Mouse (Mus musculus): Measurements from ENCODE around the gene Ubr4. TPM values are rescaled to one million over a fixed set of nuclear protein-coding genes. Genes with fewer than 3 reads are reported as not detected.

The Ubr4 gene
- polyA plus RNA-seq, 1 experiment: 52.8 TPM

- 76% methylated on average over 2 of the region's 2 CpGs for WGBS
- H3K4me1 ChIP-seq (ENCODE audit: control insufficient read depth, insufficient read depth, low read length): no peaks in the 10 kb centered on the region
- no peak for TF ChIP-seq POLR2A (IDR thresholded peaks at IDR 0.05; ENCODE audit: borderline replicate concordance, control insufficient read depth, low read depth, low read length)
- no peak overlapping the region for H3K4me3 ChIP-seq (replicated peaks; ENCODE audit: control insufficient read depth, low read depth, low read length)
- no peak overlapping the region for H3K27ac ChIP-seq (ENCODE audit: control insufficient read depth, insufficient read depth, low read depth, low read length, poor library complexity)
Observed at GRCm38 (mm10) chr4:139423270-139423669, 70.9 kb downstream of the Ubr4 start.

DNA sequence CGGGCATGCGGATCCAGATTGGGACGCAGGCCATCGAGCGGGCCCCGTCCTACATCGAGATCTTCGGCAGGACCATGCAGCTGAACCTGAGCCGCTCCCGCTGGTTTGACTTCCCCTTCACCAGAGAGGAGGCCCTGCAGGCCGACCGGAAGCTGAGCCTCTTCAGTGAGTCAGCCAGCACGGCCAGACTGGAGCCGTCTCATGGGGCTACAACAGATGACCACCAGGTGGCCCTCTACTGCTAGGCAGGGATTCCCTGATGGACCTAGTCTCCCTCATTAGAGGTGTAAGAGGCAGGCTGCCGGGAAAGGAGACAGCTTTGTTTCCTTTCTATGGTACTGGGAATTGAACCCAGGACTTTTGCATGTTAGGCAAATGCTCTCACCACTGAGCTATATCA is 77.8 kb downstream of the Ubr4 start:
- H3K27ac ChIP-seq (ENCODE audit: control insufficient read depth, insufficient read depth, low read depth, low read length, poor library complexity): no peak overlapping the region
- 31% methylated on average over 15 of the region's 15 CpGs for WGBS

DNA sequence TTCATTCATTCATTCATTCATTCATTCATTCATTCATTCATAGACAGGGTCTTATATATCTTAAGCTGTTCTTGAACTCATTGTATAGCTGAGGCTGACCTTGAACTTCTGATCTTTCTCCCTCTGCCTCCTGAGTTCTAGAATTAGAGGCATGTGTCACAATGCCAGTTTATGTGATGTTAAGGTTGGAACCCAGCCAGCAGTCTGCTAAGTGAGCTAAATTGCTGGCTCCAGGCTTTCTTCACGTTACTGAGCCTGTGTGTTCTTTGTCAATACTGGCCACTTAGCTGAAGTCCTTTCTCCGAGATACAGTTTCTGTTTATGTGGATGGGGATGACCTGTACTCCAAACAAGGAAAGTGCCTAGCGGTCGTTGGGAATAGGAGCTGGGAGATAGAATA is 78.5 kb downstream of the Ubr4 start:
- H3K27ac ChIP-seq (ENCODE audit: control insufficient read depth, insufficient read depth, low read depth, low read length, poor library complexity): no peak overlapping the region
- TF ChIP-seq CTCF (IDR thresholded peaks at IDR 0.05; ENCODE audit: control insufficient read depth, insufficient read depth, low read length): no peak
- TF ChIP-seq POLR2A (IDR thresholded peaks at IDR 0.05; ENCODE audit: borderline replicate concordance, control insufficient read depth, low read depth, low read length): no peak

More for the DNA sequence above, 77.8 kb downstream of the Ubr4 start:
- no peaks in the 10 kb centered on the region for H3K4me1 ChIP-seq (ENCODE audit: control insufficient read depth, insufficient read depth, low read length)
- TF ChIP-seq POLR2A (IDR thresholded peaks at IDR 0.05; ENCODE audit: borderline replicate concordance, control insufficient read depth, low read depth, low read length): no peak
- TF ChIP-seq CTCF (IDR thresholded peaks at IDR 0.05; ENCODE audit: control insufficient read depth, insufficient read depth, low read length): peak; percentile 74
- no peak overlapping the region for H3K4me3 ChIP-seq (replicated peaks; ENCODE audit: control insufficient read depth, low read depth, low read length)

DNA sequence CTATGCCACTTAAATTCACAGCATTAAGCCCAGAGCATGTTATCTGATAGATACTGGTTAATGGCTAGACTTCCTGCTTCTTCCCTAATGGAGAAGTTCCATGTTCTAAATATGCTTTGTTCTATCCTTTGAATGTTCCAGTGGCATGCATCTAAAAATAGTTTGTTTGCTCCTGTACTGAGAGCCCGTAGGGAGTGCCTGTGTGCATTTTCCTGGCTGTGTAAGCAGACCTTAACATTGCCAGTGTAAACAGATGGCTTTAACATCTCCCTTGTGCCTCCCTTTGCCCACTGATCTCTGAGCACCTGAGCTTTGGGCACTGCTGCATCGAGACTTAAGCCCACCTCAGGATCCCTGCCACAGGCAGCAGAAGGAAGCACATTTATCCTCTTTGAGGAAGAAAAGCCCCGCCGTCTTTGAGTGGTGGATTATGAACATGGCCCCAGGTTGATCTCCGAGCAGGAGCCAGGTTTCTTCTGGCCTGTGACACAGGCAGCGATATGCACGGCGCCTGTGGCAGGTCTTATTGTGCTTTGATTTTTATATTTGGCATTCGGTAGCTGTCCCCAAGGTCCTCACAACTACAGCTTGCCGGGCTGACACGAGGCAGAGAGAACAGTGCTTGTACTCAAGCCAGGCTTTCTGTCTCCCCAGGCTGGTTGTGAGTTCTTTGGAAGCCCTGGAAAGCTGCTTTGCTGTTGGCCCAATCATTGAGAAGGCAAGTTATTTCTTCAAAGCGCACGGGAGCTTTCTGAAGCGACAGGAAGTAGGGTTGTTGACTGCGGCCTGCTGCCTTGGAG is 80.8 kb downstream of the Ubr4 start:
- Histone ChIP-seq H3K4me3 (replicated peaks; ENCODE audit: control insufficient read depth, low read depth, low read length) (no peak overlapping the region), H3K27ac (ENCODE audit: control insufficient read depth, insufficient read depth, low read depth, low read length, poor library complexity) (no peak overlapping the region), H3K4me1 (ENCODE audit: control insufficient read depth, insufficient read depth, low read length) (no peaks in the 10 kb centered on the region)
- TF ChIP-seq POLR2A (IDR thresholded peaks at IDR 0.05; ENCODE audit: borderline replicate concordance, control insufficient read depth, low read depth, low read length) (no peak), CTCF (IDR thresholded peaks at IDR 0.05; ENCODE audit: control insufficient read depth, insufficient read depth, low read length) (no peak)
- 93% methylated on average over 15 of the region's 15 CpGs for WGBS

More for the DNA sequence above, 78.5 kb downstream of the Ubr4 start:
- Histone ChIP-seq H3K4me1 (ENCODE audit: control insufficient read depth, insufficient read depth, low read length) (no peaks in the 10 kb centered on the region), H3K4me3 (replicated peaks; ENCODE audit: control insufficient read depth, low read depth, low read length) (no peak overlapping the region)
- WGBS: 91% methylated on average over 4 of the region's 4 CpGs

DNA sequence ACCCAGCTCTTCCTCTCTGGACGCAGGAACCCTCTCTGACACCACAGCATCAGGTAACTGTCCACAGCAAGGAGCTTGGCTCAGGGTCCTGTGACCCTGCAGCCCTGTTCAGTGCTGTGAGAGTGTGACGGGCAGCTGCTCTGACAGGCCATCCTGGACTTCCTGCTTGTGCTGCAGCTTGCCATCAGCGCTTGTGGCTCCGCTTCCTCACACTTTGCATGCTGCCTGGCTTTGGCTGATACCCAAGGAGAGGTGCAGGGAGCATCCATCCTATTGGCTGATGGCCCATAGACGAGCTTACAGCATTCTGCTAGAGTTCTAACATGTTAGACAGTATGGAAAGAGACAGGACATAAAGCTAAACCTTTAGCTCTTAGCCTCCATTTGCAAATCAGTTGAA is 88.8 kb downstream of the Ubr4 start:
- TF ChIP-seq POLR2A (IDR thresholded peaks at IDR 0.05; ENCODE audit: borderline replicate concordance, control insufficient read depth, low read depth, low read length): no peak
- TF ChIP-seq CTCF (IDR thresholded peaks at IDR 0.05; ENCODE audit: control insufficient read depth, insufficient read depth, low read length): no peak
- WGBS: 85% methylated on average over 5 of the region's 5 CpGs
- no peak overlapping the region for H3K4me3 ChIP-seq (replicated peaks; ENCODE audit: control insufficient read depth, low read depth, low read length)
- H3K27ac ChIP-seq (ENCODE audit: control insufficient read depth, insufficient read depth, low read depth, low read length, poor library complexity): no peak overlapping the region
- H3K4me1 ChIP-seq (ENCODE audit: control insufficient read depth, insufficient read depth, low read length): no peaks in the 10 kb centered on the region

- no peak for TF ChIP-seq POLR2A (IDR thresholded peaks at IDR 0.05; ENCODE audit: borderline replicate concordance, control insufficient read depth, low read depth, low read length)
- no peak for TF ChIP-seq CTCF (IDR thresholded peaks at IDR 0.05; ENCODE audit: control insufficient read depth, insufficient read depth, low read length)
- H3K4me3 ChIP-seq (replicated peaks; ENCODE audit: control insufficient read depth, low read depth, low read length): no peak overlapping the region
- WGBS: 60% methylated on average over 4 of the region's 4 CpGs
- H3K27ac ChIP-seq (ENCODE audit: control insufficient read depth, insufficient read depth, low read depth, low read length, poor library complexity): no peak overlapping the region
- H3K4me1 ChIP-seq (ENCODE audit: control insufficient read depth, insufficient read depth, low read length): no peaks in the 10 kb centered on the region
Observed at GRCm38 (mm10) chr4:139441806-139442205, 89.4 kb downstream of the Ubr4 start.

DNA sequence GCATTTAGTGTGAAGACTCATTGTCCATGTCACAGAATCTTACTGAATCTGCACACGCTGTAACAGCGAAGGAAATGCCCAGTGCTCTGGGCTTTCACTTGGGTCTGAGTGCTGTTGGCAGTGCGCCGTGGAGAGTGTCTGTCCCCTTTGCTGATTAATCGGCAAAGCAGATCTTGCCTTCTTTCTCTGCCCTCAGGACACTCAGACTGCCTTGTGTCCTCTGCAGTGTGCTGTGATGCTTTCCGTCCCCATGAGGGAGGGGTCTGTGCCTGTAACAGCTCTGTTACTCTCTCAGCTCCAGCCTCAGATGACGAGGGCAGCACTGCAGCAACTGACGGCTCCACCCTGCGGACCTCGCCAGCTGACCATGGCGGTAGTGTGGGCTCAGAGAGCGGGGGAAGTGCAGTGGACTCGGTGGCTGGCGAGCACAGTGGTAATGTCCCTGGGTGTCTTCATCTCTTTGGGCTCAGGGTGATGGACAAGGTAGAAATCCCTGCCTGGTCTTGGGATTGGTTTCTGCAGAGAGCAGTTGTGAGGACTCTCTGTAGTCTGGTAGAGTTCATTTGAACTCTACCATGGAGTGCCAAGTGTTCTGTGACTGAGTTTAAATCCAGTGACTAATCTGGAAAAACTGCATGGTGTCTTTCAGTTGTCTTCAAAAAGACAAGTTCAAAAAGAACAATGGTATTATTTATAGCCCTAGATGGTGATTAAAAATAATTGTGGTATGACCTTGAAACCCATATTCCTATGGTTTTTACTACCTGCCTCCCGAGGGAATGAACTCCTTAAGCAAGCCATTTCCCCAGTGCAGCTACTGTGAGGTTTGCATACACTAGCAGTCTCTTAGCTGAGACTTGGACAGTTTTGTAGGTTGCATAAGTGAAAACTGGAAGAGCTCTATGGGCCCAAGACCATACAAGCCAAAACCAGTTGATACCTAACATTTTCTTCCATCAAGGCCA is 90.3 kb downstream of the Ubr4 start:
- TF ChIP-seq POLR2A (IDR thresholded peaks at IDR 0.05; ENCODE audit: borderline replicate concordance, control insufficient read depth, low read depth, low read length) (no peak), CTCF (IDR thresholded peaks at IDR 0.05; ENCODE audit: control insufficient read depth, insufficient read depth, low read length) (no peak)
- Histone ChIP-seq H3K27ac (ENCODE audit: control insufficient read depth, insufficient read depth, low read depth, low read length, poor library complexity) (no peak overlapping the region), H3K4me1 (ENCODE audit: control insufficient read depth, insufficient read depth, low read length) (no peaks in the 10 kb centered on the region), H3K4me3 (replicated peaks; ENCODE audit: control insufficient read depth, low read depth, low read length) (no peak overlapping the region)
- WGBS: 91% methylated on average over 15 of the region's 15 CpGs

GRCm38 (mm10) chr4:139444315-139444714 is 91.9 kb downstream of the Ubr4 start:
- H3K4me3 ChIP-seq (replicated peaks; ENCODE audit: control insufficient read depth, low read depth, low read length): no peak overlapping the region
- TF ChIP-seq POLR2A (IDR thresholded peaks at IDR 0.05; ENCODE audit: borderline replicate concordance, control insufficient read depth, low read depth, low read length) (no peak), CTCF (IDR thresholded peaks at IDR 0.05; ENCODE audit: control insufficient read depth, insufficient read depth, low read length) (no peak)
- no peaks in the 10 kb centered on the region for H3K4me1 ChIP-seq (ENCODE audit: control insufficient read depth, insufficient read depth, low read length)
- H3K27ac ChIP-seq (ENCODE audit: control insufficient read depth, insufficient read depth, low read depth, low read length, poor library complexity): no peak overlapping the region
- 92% methylated on average over 10 of the region's 10 CpGs for WGBS

Data from bone marrow, adult 2 months (tissue).